Mouse (Mus musculus) mouse embryonic stem cell (cell line): Measurements from ENCODE around the gene Ppara.

Experiments used
- in situ Hi-C, 2 experiments: fragments of 300-500 bp; cut with MboI; formaldehyde crosslinking; loops; 1 replicate in 1 of 2; 3 replicates in 1 of 2; pipeline ENCODE4 v1.14.3; 2019 to 2020; ENCODE audit warnings: low sequenced_read_pairs in 2 of 2, low pct_unique_long_range_greater_than_20kb in 1 of 2, mixed read lengths in 1 of 2; ENCODE audit not compliant: unreplicated experiment in 1 of 2

Ppara gene

DNA sequence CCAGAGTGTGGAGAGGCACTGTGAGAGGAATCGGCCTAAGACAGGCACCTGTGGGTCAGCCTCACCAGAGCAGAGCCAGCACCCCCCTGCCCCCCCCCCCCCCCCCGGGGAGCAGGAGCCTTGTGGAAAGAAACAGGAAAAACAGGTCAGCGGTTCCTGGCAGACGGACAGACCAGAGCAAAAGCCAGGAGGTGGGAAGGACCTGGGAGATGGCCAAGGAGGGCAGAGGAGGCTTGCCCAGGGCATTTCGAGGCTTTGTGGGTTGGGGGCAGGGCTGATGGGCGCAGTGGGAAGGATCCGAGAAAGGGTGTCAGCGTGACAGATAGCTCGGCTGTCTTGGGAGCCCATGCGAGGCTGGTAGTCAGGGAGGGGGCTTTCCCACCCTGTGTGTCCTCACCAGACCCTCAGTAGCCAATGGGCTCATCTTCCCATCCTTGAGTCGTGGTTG lies 31.6 kb upstream of the Ppara start:
- in situ Hi-C loops = loop anchor here in 1 of 2 experiments (5.0 kb wide), 1 partner anchor 96 kb away; no protein-coding TSS in a partner anchor

DNA sequence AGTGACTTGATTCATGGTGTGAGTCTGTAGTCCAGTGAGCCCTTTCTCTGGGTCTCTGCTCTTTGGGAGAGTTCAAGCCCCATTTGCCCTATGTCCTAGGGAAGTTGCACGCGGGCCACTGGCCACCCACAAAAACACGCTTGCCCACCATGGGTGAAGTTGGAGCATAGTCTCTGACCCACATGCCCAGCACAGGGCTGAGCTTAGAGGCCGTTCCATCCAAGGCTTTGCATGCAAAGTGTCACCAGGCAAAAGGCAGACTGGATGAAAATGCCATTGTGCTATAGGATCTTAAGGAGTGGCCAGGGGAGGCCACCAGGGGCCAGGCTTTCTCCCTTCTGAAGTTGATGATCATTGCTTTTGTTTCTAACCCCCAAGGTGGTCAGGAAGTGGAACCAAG lies 30.9 kb upstream of the Ppara start:
- in situ Hi-C loops = loop anchor here in 1 of 2 experiments (5.0 kb wide), 1 partner anchor 97 kb away; no protein-coding TSS in a partner anchor

DNA sequence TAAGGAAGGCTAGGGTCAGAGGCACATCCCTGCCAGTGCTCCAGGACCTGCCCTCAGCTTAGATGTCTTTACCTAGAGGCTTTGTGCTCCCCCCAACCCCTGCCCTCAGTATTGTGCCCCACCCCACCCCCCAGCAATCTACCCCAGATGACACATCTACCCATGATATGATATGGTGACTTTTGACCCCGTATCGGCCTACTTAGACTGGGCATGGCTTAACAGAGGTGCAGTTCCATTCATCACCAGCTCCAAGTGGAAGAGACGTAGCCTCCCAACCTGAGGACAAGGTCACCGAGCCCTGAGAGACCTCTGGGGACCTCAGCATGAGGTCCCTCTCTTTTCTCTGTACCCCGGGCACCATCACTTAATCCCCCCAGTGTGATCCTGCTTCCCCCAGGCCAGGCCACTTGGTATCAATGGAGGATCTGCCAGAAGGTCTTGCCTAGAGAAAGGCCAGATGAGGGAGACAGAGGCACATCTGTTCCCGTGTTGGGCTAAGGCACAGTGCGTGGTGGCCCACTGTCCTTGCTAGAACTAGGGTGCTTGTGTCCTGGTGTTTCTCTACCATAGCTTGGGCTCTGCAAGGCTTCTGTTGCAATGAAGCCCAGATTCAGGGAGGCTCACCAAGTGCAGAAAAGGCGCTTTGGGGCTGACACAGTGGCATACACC lies 30.3 kb upstream of the Ppara start:
- in situ Hi-C loops = loop anchor here (5.0 kb wide), 2 partner anchors 92 to 97 kb away; no protein-coding TSS in a partner anchor

DNA sequence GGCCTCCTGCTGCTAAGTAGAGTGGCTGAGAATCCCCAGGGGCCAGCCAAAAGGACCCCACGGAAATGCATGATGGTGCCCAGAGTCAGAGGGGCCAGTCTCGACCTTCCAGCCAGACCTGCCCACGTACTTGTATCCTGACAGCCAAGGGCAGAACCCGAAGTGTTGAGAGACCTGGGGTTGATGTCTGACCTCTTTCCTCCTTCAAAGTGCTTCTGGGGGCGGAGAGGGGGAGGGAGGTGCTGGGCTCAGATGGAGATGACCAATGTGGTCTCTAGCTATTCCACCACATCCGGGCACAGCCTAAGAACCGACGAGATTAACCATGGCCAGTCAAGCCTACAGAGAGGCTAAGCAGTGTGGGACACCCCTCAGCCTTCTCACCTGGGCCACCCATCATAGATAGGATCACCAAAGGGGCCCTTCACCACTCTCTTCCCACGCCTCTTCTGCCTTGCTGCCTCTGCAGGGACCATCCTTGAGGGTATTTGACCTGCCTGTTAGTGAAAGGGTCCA lies 29.7 kb upstream of the Ppara start:
- in situ Hi-C loops = loop anchor here in 1 of 2 experiments (5.0 kb wide), 1 partner anchor 93 kb away; no protein-coding TSS in a partner anchor

DNA sequence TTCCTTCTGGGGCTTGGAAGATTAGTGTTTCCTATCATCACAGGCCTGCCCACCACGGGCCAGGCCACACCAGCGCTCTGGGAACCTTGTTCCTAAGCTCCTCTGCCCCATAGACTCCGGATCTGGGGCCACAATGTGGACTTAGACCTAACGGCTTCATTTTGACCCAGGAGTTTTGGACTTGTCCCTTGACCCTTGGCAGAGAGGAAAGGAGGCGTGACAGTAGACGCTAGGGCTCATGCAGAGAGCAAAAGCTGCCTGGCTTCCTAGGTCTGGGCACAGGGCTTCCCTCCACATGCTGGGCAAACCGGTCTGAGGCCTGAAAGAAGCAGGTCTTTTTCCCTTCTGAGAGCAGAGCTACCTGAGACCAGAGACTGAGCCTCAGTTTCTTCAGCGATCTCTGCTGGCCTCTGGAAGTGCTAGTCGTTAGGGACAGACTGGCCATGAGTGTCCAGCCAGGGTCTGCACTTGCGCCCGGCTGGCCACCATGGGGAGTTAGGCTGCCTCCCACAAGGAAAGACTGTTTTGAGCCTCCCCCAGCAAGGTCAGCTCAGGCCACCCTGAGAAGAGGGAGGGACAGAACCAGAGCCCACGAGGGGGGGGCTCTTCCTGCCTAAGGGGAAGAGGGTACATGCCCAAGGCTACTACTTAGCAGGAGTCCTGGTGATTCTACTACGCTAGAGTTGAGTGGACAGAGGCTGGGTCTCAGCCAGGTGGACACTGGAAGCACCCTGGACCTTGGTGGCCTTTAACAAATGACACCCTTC lies 29.0 kb upstream of the Ppara start:
- in situ Hi-C loops = loop anchor here in 1 of 2 experiments (5.0 kb wide), 1 partner anchor 93 kb away; no protein-coding TSS in a partner anchor

DNA sequence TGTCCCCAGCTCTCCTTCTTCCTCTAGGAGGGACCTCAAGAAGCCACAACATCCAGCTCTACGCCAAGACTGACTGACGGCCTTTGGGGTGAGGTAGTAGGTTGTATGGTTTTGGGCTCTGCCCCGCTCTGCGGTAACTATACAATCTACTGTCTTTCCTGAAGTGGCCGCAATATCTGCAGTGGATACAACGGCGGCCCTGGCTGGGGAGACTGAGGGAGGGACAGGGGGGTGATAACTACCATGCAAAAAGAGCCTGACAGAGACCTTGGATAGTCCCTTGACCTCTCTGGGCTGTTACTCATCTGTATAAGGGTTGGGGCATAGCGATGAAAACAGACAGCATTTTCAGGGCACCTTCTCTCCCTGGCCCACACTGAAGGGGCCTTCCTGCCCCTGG lies 28.3 kb upstream of the Ppara start:
- in situ Hi-C loops = loop anchor here in 1 of 2 experiments (5.0 kb wide), 1 partner anchor 94 kb away; no protein-coding TSS in a partner anchor

DNA sequence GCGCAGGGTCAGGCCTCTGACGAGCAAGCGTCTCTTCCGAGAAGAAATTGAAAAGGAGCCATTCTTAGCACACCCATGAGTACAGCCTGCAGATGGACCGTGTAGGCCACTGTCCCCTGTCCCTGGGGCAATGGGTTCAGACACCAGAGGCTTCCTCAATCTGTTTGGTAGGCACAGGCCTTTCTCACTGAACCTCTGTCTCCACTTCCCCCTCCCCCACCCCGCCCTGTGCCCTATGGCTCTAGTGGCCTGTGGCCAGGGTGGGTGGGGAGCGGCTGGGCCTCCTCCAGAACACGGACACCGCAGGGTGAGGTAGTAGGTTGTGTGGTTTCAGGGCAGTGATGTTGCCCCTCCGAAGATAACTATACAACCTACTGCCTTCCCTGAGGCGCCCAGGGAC lies 27.8 kb upstream of the Ppara start:
- in situ Hi-C loops = loop anchor here in 1 of 2 experiments (5.0 kb wide), 1 partner anchor 95 kb away; no protein-coding TSS in a partner anchor

DNA sequence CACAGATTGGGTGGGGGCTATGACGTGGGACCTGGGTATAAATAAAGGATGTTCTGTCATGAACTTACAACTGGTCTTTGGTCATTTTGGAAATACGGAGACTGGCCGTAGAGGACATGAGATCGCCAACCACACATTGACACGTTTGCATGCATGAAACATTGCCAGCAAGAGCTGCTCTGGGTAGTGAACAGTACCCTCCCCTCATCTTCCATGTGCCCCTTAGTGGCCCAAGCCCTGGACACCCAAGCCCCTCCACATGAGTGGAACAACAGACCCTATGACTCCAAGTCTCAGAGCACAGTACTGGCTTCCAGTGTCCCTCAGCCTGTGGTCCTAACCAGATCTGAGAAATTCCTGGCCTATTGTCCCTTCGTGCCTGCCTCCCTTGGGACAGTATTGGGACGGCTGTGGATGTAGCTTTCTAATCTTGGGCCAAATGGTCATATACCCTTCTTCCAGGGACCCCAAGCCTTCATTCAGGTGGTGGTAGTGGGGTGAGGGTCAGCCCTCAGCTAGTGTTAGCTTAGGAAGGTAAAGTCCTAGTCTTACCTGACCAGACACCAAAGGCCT lies 27.2 kb upstream of the Ppara start:
- in situ Hi-C loops = loop anchor here in 1 of 2 experiments (5.0 kb wide), 1 partner anchor 95 kb away; no protein-coding TSS in a partner anchor

DNA sequence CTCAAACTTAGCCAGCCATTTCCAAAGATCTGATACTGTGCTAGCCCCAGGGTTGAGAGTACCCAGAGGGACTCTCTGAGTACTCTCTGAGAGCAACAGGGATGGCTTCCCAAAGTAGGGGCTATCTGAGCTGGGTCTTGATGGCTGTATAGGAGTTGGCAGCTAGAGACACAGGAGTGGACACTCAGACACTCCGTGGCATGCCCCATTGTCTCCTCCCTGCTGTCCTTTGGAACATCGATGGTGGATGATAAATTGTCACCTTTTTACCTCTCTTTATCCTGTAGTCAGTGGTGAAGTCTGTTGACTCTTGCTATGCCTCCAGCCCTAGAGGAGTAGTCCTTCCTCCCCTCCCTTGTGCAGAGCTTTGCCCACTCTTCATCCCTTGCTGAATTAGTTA lies 26.6 kb upstream of the Ppara start:
- in situ Hi-C loops = loop anchor here in 1 of 2 experiments (5.0 kb wide), 1 partner anchor 96 kb away; no protein-coding TSS in a partner anchor

DNA sequence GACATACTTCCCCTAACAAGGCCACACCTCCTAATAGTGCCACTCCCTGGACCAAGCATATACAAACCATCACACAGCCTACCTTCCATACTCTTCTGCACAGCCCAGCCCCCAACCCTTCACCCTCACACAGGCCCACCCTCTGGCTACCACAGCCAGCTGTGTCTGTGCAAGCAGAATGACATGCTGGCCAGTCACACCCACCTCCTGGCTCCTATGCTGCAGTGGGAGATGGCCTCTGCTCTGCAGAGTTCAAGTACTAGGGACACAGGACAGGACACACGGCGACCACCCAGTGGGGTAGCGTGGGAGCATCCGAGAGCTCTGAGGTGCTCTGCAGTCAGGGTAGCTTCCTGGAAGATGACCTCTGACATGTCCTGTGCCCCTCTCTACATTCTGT lies 25.9 kb upstream of the Ppara start:
- in situ Hi-C loops = loop anchor here in 1 of 2 experiments (5.0 kb wide), 1 partner anchor 97 kb away; no protein-coding TSS in a partner anchor

DNA sequence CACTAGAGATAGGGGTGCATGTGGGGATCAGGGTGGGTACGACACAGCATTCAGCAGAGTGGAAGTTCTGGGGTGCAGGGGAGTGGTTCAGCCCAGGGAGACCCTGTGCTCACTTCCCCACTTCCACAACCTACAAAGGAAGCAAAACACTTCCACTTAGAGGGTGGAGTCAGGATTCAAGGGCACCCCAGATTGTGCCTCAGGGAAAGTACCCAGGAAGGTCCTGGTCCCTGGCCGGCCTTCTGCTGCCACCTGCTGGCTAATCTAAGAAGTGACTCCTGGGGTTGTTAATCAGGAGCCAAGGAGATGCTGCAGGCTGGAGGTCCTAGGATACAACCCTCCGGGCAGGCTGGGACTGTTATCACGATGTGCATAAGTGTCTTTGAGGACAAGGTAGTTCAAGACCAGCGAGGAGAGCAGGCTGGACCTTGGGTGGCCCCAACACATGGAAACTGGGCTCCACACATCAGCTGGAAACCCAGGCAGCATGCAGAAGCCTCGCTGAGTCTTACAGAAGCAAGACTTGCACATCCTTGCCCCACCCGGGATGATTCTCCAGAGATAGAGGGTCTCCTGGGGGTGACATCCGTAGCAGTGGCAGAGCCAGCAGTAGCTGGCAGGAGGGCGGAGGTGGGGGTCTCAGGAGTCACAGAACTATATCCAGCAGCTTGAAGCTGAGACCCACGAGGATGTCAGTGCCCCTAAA lies 25.4 kb upstream of the Ppara start:
- in situ Hi-C loops = loop anchor here in 1 of 2 experiments (5.0 kb wide), 1 partner anchor 97 kb away; no protein-coding TSS in a partner anchor

DNA sequence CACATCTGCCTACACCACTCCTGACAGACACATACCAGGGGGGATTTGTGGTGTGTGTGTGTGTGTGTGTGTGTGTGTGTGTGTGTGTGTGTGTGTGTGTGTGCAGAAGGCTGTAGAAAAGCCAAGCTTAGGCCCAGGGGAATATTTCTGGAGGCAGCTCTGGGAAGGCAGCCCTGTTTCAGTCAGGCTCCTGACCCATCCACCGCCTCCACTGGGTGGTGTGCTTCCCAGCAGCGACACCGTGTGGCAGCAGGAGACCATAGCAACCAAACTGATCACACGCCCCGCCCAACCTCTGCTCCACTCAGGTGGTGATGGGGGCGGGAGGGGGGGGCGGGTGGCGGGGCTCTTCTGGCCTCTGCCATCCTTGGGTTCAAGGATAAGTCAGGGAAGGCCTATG lies 24.6 kb upstream of the Ppara start:
- in situ Hi-C loops = loop anchor here in 1 of 2 experiments (10.0 kb wide), 1 partner anchor 335 kb away; no protein-coding TSS in a partner anchor

DNA sequence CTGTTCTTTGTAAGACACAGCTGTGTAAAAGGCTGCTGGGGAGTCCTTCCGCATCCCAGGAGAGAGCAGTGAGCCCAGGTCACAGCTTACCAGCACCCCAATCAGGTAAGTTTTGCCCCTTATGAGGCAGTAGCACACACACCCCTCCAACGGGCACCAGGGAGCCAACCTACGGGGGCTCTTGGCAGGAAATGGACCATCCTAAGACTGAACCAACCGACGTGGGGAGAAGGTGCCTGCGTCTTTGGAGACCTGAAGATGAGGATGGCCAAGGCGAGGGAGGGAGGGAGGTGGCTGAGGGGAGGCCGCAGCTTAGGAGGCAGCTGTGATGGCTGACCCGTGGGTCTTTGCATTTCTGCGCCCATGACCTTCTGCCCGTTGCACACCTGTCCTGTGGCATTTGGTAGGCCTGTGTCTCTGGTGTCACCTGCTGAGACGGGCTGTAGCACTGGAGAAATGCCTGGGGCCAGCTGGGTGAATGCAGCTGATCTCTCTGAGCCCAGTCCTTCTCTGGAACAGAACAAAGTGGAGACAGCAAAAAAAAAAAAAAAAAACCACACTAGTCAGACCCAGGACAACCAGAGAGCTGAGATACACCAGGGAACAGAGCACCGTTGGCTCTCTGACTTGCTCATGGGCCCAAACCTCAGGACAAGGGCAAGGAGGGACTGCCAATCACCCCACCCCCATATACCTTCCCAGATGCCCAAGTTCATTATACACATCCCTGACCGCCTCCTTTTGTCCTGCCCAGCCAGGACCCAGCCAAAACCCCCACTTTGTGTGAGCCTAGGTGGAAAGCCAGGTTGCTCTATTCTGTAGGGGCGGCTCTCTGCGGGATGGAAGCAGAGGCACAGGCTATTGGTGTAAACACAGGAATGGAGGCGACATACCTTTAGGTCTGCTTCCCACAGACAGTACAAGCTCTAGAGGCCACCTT lies 23.9 kb upstream of the Ppara start:
- in situ Hi-C loops = loop anchor here in 1 of 2 experiments (10.0 kb wide), 1 partner anchor 334 kb away; no protein-coding TSS in a partner anchor

DNA sequence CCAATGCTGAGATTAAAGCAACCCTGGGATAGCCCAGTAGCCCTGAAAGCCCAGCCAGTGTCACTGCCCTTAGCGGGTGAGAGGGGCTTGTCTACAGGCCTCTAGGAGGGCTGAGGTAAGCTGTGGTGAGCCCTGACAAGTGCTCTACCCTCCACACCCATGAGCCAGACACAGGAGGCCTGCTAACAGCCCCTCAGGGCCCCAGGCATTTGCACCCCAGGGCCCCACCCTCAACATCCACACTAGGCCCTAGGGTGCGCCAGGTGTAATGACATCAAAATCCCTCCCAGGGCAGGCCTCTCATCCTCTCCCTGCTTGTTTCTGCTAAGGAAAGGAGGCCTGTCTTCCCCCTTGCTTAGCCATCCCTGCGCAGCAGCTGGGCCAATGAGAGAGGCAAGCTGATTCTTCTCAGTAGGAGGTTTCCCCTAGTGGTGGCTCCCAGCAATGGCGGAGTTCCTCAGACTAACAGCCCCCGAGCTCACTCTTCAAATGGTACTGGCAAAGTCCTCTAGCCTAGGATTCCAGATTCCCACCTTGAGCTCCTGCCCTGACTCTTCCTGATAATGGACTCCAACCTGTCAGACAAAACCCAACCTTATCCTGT lies 22.1 kb upstream of the Ppara start:
- in situ Hi-C loops = loop anchor here in 1 of 2 experiments (10.0 kb wide), 1 partner anchor 332 kb away; no protein-coding TSS in a partner anchor

DNA sequence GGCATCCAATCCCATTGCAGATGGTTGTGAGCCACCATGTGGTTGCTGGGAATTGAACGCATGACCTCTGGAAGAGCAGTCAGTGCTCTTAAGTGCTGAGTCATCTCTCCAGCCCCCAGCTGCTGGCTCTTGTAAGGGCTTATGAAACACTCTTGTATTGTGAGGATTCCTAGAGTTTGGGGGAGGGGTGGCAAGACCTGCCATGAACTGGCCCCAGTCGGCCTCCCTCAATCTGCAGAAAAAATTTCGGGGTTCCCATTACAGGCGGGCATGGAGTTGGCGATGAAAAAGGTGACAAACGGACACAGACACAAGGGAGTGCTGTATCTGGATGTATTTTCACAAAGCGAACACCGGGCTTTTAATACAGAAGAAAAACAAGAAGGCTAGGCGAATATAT lies 21.4 kb upstream of the Ppara start:
- in situ Hi-C loops = loop anchor here in 1 of 2 experiments (10.0 kb wide), 1 partner anchor 331 kb away; no protein-coding TSS in a partner anchor

DNA sequence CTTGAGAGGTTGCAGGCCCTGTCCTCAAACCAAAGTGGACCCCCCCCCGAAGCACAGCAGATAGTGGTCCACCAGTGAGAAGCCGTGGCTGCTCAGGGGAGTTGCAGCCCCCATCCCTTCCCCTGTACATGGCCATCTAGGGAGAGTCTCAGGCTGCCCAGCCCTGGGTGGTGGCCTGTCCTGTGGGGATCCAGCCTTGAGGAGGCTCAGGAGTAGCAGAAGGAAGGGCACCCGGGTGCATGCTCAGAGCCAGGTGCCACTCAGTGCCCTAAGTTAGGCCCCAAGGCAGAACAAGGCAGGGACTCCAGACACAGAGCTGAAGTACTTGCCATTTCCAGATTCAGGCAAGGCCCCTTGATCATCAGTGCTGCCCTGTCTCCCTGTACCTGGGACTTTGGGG lies 19.7 kb upstream of the Ppara start:
- in situ Hi-C loops = loop anchor here in 1 of 2 experiments (10.0 kb wide), 1 partner anchor 330 kb away; no protein-coding TSS in a partner anchor
